Mouse (Mus musculus) CH12.LX (cell line): Measurements from ENCODE around the gene Pigh. TPM values are rescaled to one million over a fixed set of nuclear protein-coding genes. Genes with fewer than 3 reads are reported as not detected.

Source experiments
- DNase-seq: peaks from one replicate; pipeline ENCODE4 v3.0.0-alpha.2; 2013; ENCODE audit errors: extremely low read depth
- H3K27ac ChIP-seq: 2 replicates; pipeline ENCODE4 v1.5.1; 2012; ENCODE audit warnings: low read depth, mild to moderate bottlenecking, control low read depth, moderate library complexity; ENCODE audit not compliant: insufficient read depth
- H3K27me3 ChIP-seq: replicated peaks from 2 replicates; pipeline ENCODE3; 2012; ENCODE audit warnings: inconsistent platforms
- H3K36me3 ChIP-seq, 2 experiments: replicated peaks in 1 of 2; 2 replicates each; pipeline versions ENCODE3 to v1.6.1; 2012; ENCODE audit warnings: inconsistent platforms in 1 of 2, low read length in 1 of 2, mild to moderate bottlenecking in 1 of 2, mixed read lengths in 1 of 2, moderate library complexity in 1 of 2; ENCODE audit not compliant: control insufficient read depth in 1 of 2, insufficient read depth in 1 of 2
- H3K4me1 ChIP-seq, 2 experiments: 2 replicates each; pipeline ENCODE4 v1.6.1; 2012; ENCODE audit warnings: inconsistent platforms in 1 of 2, moderate library complexity in 1 of 2; ENCODE audit not compliant: insufficient read depth in 2 of 2, control insufficient read depth in 1 of 2
- H3K4me2 ChIP-seq: 2 replicates; pipeline ENCODE4 v1.6.1; 2012; ENCODE audit warnings: low read depth, mild to moderate bottlenecking, control low read depth; ENCODE audit not compliant: poor library complexity, insufficient read depth, severe bottlenecking
- H3K4me3 ChIP-seq, 3 experiments: fragments of 150-350 bp in 1 of 3; sonication (generic) in 1 of 3; replicated peaks in 1 of 3; 2 replicates each; pipeline versions ENCODE3 to v1.5.1; 2011 to 2012; ENCODE audit warnings: low read depth in 2 of 3, low read length in 2 of 3, mild to moderate bottlenecking in 2 of 3, moderate library complexity in 2 of 3, control low read depth in 1 of 3, improper control_type of control experiment in 1 of 3, inconsistent platforms in 1 of 3, mixed read lengths in 1 of 3; ENCODE audit not compliant: poor library complexity in 1 of 3
- H3K79me2 ChIP-seq: replicated peaks from 2 replicates; pipeline ENCODE4 v1.6.1; 2012; ENCODE audit warnings: mild to moderate bottlenecking, moderate library complexity; ENCODE audit not compliant: control insufficient read depth, poor library complexity, insufficient read depth, severe bottlenecking; ENCODE audit errors: extremely low read depth
- H3K9ac ChIP-seq: 2 replicates; pipeline ENCODE4 v1.6.1; 2012; ENCODE audit warnings: low read depth, mild to moderate bottlenecking, control low read depth, moderate library complexity; ENCODE audit not compliant: insufficient read depth
- H3K9me3 ChIP-seq: replicated peaks from 2 replicates; pipeline ENCODE3; 2012; ENCODE audit warnings: low read length, inconsistent platforms, mixed read lengths
- BHLHE40 ChIP-seq: IDR thresholded peaks from 2 replicates; pipeline ENCODE4 v1.6.1; 2011; ENCODE audit warnings: mild to moderate bottlenecking, low read depth, low read length, improper control_type of control experiment
- CHD1 ChIP-seq: IDR thresholded peaks from 2 replicates; pipeline ENCODE4 v1.6.1; 2012; ENCODE audit warnings: low read depth, low read length, improper control_type of control experiment, inconsistent platforms
- ELF1 ChIP-seq: IDR thresholded peaks from 2 replicates; pipeline ENCODE4 v1.6.1; 2014; ENCODE audit warnings: low read depth, mild to moderate bottlenecking, inconsistent platforms, low read length, improper control_type of control experiment
- ETS1 ChIP-seq: conservative IDR thresholded peaks from 2 replicates; pipeline ENCODE4 v1.6.1; 2012; ENCODE audit warnings: low read depth, mild to moderate bottlenecking, inconsistent platforms, low read length, improper control_type of control experiment, moderate library complexity
- GABPA ChIP-seq: IDR thresholded peaks from 2 replicates; pipeline ENCODE4 v1.6.1; 2012; ENCODE audit warnings: low read depth, low read length, improper control_type of control experiment, inconsistent platforms; ENCODE audit not compliant: insufficient replicate concordance
- JUN ChIP-seq: IDR thresholded peaks from 2 replicates; pipeline ENCODE4 v1.6.1; 2011; ENCODE audit warnings: low read depth, mild to moderate bottlenecking, low read length, improper control_type of control experiment, moderate library complexity; ENCODE audit not compliant: insufficient read depth
- MAX ChIP-seq: IDR thresholded peaks from 2 replicates; pipeline ENCODE4 v1.6.1; 2011; ENCODE audit warnings: low read length, improper control_type of control experiment
- MAZ ChIP-seq: IDR thresholded peaks from 2 replicates; pipeline ENCODE4 v1.6.1; 2012; ENCODE audit warnings: low read depth, mild to moderate bottlenecking, inconsistent platforms, low read length, improper control_type of control experiment, moderate library complexity
- MEF2A ChIP-seq: IDR thresholded peaks from 2 replicates; pipeline ENCODE4 v1.6.1; 2014; ENCODE audit warnings: low read depth, mild to moderate bottlenecking, inconsistent platforms, low read length, improper control_type of control experiment, borderline replicate concordance
- NELFE ChIP-seq: IDR thresholded peaks from 2 replicates; pipeline ENCODE4 v1.6.1; 2011; ENCODE audit warnings: low read depth, low read length, improper control_type of control experiment
- NRF1 ChIP-seq: IDR thresholded peaks from 2 replicates; pipeline ENCODE4 v1.6.1; 2014; ENCODE audit warnings: low read depth, mild to moderate bottlenecking, inconsistent platforms, low read length, improper control_type of control experiment, moderate library complexity
- POLR2AphosphoS2 ChIP-seq: IDR thresholded peaks from 2 replicates; pipeline ENCODE4 v1.6.1; 2011; ENCODE audit warnings: low read depth, low read length, improper control_type of control experiment
- TBP ChIP-seq: conservative IDR thresholded peaks from 2 replicates; pipeline ENCODE4 v1.6.1; 2011; ENCODE audit warnings: low read depth, low read length, improper control_type of control experiment
- TCF12 ChIP-seq: IDR thresholded peaks from 2 replicates; pipeline ENCODE4 v1.6.1; 2014; ENCODE audit warnings: low read depth, mild to moderate bottlenecking, inconsistent platforms, low read length, improper control_type of control experiment
- UBTF ChIP-seq: IDR thresholded peaks from 2 replicates; pipeline ENCODE4 v1.6.1; 2012; ENCODE audit warnings: low read depth, mild to moderate bottlenecking, inconsistent platforms, low read length, improper control_type of control experiment, moderate library complexity
- USF2 ChIP-seq: conservative IDR thresholded peaks from 2 replicates; pipeline ENCODE4 v1.6.1; 2011; ENCODE audit warnings: low read depth, low read length, improper control_type of control experiment
- ZC3H11A ChIP-seq: IDR thresholded peaks from 2 replicates; pipeline ENCODE4 v1.6.1; 2012; ENCODE audit warnings: low read depth, mild to moderate bottlenecking, inconsistent platforms, low read length, improper control_type of control experiment
- ZNF384 ChIP-seq: IDR thresholded peaks from 2 replicates; pipeline ENCODE4 v1.6.1; 2012; ENCODE audit warnings: low read depth, low read length, improper control_type of control experiment, inconsistent platforms
- dilution Hi-C: fragments of 300-500 bp; cut with MboI; formaldehyde crosslinking; loops from 2 replicates; pipeline ENCODE4 v1.14.3; 2020; ENCODE audit warnings: low sequenced_read_pairs; ENCODE audit not compliant: extremely low pct_unique_long_range_greater_than_20kb, extremely low pct_ligation_motif_present
- in situ Hi-C: fragments of 300-500 bp; cut with MboI; formaldehyde crosslinking; loops from 3 replicates; pipeline ENCODE4 v1.14.3; 2019; ENCODE audit warnings: low sequenced_read_pairs, low pct_ligation_motif_present, low pct_unique_long_range_greater_than_20kb, mixed read lengths
- polyA plus RNA-seq: library from polyadenylated mRNA; unstranded; fragments of >175 nt; gene quantifications from 2 replicates; pipeline ENCODE4 v1.2.1, GENCODE M21; 2012; ENCODE audit warnings: low read depth; ENCODE audit not compliant: insufficient read length
- total RNA-seq, 2 experiments: library from RNA; depleted of rRNA; stranded (reverse); fragments of 300-350 nt in 1 of 2; fragments of >200 nt in 1 of 2; gene quantifications; 2 replicates each; pipeline ENCODE4 v1.2.3; 2012 to 2014

Gene Pigh
- total and polyA plus RNA-seq, 3 experiments, result 9.3 to 17.8 (median 12.8) TPM

DNA sequence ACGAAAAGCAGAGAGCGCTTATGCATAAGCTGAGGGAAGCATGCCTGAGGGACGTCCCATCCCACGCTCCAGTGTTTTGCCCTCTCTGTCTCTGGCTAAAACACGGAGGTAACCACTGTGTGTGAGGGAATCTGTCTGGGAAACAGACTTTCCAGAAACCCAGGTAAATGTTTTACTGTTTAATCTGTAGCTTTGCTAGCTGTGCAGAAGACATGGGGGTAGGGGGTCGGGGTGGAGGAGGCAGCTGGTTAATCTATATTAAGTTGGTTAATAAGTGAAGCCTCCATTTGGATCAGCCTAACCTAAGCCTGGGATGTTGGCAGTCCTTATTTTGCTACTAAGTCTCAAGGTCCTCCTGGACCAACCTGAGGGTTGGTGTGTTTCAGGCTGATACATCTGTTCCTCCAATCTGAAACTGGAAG lies 20.3 kb downstream of the Pigh start:
- Histone ChIP-seq H3K27me3 (no peaks in the 10 kb centered on the region), H3K79me2 (no peaks in the 10 kb centered on the region), H3K9ac (no peak overlapping the region), H3K27ac (no peak overlapping the region), H3K4me3 (no peak overlapping the region), H3K4me1 (peaks cover 0 to 13% of the 10 kb centered on the region in 2 experiments; a peak in 2 of 4 replicates), H3K36me3 (peaks cover 20 to 66% of the 10 kb centered on the region in 2 experiments)
- in situ Hi-C loops, result no loop called here
- no peak for DNase-seq
- TF ChIP-seq POLR2AphosphoS2 (no peak), NELFE (no peak), TBP (no peak), GABPA (no peak), CHD1 (no peak), ELF1 (no peak), ETS1 (no peak), NRF1 (no peak), ZC3H11A (no peak), JUN (no peak), MAX (no peak), MEF2A (no peak), UBTF (no peak), BHLHE40 (no peak), USF2 (no peak), ZNF384 (no peak)
- TF ChIP-seq, all 38 proteins: peak for 0
- no peaks in the 10 kb centered on the region for H3K9me3 ChIP-seq
- dilution Hi-C loops, result no loop called here
- no peak overlapping the region for H3K4me2 ChIP-seq

DNA sequence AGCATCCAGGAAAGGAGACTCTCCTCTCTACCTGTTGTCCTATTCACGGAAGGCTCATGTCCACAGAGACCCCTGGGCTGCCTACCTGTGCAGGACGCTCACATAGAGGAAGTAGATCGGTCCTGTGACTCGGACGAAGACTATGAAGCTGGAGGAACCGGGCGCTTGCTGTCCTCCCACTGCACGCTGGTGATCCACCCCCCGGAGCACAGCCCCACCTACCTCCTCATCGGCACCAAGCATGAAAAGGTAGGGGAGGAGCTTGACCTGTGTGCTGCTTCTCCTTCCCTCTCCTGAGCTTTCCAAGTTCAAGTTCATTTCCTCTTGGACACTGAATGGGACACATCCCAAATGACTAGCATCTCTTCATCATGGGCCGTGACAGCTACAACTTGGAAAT lies 21.1 kb downstream of the Pigh start:
- Histone ChIP-seq H3K27me3 (no peaks in the 10 kb centered on the region), H3K9ac (no peak overlapping the region), H3K9me3 (no peaks in the 10 kb centered on the region), H3K4me3 (no peak overlapping the region), H3K4me1 (peaks cover 0 to 21% of the 10 kb centered on the region in 2 experiments; a peak in 2 of 4 replicates), H3K27ac (no peak overlapping the region), H3K4me2 (no peak overlapping the region), H3K36me3 (peaks cover 12 to 65% of the 10 kb centered on the region in 2 experiments), H3K79me2 (no peaks in the 10 kb centered on the region)
- in situ Hi-C loops (no loop called here), dilution Hi-C loops (no loop called here)
- DNase-seq, result no peak
- TF ChIP-seq BHLHE40 (no peak), ZC3H11A (no peak), MAX (no peak), MAZ (no peak), TCF12 (no peak), UBTF (no peak)
